Mouse (Mus musculus) megakaryocyte, embryonic 14.5 days (primary cell): Measurements from ENCODE around the gene Irgc1.

Experiments used
- FLI1 ChIP-seq: IDR thresholded peaks from 2 replicates; pipeline ENCODE4 v1.6.1; 2012; ENCODE audit warnings: low read length, inconsistent platforms, mixed read lengths
- GATA1 ChIP-seq: IDR thresholded peaks from 3 replicates; pipeline ENCODE4 v1.6.1; 2012; ENCODE audit warnings: mixed read lengths, low read length, inconsistent platforms, borderline replicate concordance

GRCm38 (mm10) chr7:24425919-24426318 lies 26.2 kb downstream of the Irgc1 start:
- TF ChIP-seq GATA1, result no peak
- no peak for TF ChIP-seq FLI1
